Mouse (Mus musculus): ENCODE data around the gene Sorcs2. TPM values are rescaled to one million over a fixed set of nuclear protein-coding genes. Genes with fewer than 3 reads are reported as not detected.

Gene Sorcs2
- total and polyA plus RNA-seq, 3 experiments, result 0.42 to 1.6 (median 0.46) TPM

- dilution Hi-C loops (cut with MboI; ENCODE audit: extremely low pct_ligation_motif_present, extremely low pct_unique_long_range_greater_than_20kb, low sequenced_read_pairs), result no loop called here
- no peak overlapping the region for H3K9ac ChIP-seq (ENCODE audit: insufficient read depth, low read depth)
- H3K36me3 ChIP-seq (replicated peaks in 1 of 2; ENCODE audit: control insufficient read depth in 1 of 2, insufficient read depth in 1 of 2, low read length in 1 of 2), result peaks cover 0 to 9% of the 10 kb centered on the region in 2 experiments
- no peaks in the 10 kb centered on the region for H3K79me2 ChIP-seq (replicated peaks; ENCODE audit: control insufficient read depth, extremely low read depth, insufficient read depth, poor library complexity, severe bottlenecking)
- peaks cover 0 to 4% of the 10 kb centered on the region in 2 experiments; a peak in 1 of 4 replicates for H3K4me1 ChIP-seq (ENCODE audit: control insufficient read depth in 1 of 2, insufficient read depth in 2 of 2)
- TF ChIP-seq GABPA (IDR thresholded peaks at IDR 0.05; ENCODE audit: insufficient replicate concordance, low read depth, low read length) (no peak), BHLHE40 (IDR thresholded peaks at IDR 0.05; ENCODE audit: low read depth, low read length) (no peak), POLR2AphosphoS2 (IDR thresholded peaks at IDR 0.05; ENCODE audit: low read depth, low read length) (no peak), MAZ (IDR thresholded peaks at IDR 0.05; ENCODE audit: low read depth, low read length) (no peak)
- no peaks in the 10 kb centered on the region for H3K27me3 ChIP-seq (replicated peaks)
- no peak overlapping the region for H3K4me2 ChIP-seq (ENCODE audit: insufficient read depth, low read depth, poor library complexity, severe bottlenecking)
- H3K4me3 ChIP-seq (replicated peaks in 1 of 3; ENCODE audit: low read depth in 2 of 3, low read length in 2 of 3, poor library complexity in 1 of 3), result no peak overlapping the region
- no peak for DNase-seq (ENCODE audit: extremely low read depth)
- H3K9me3 ChIP-seq (replicated peaks; ENCODE audit: low read length), result no peaks in the 10 kb centered on the region
- in situ Hi-C loops (cut with MboI; ENCODE audit: low pct_ligation_motif_present, low pct_unique_long_range_greater_than_20kb, low sequenced_read_pairs), result no loop called here
- no peak overlapping the region for H3K27ac ChIP-seq (ENCODE audit: insufficient read depth, low read depth)
Observed at GRCm38 (mm10) chr5:36003797-36004196, 394.1 kb downstream of the Sorcs2 start.

- Histone ChIP-seq H3K4me1 (ENCODE audit: control insufficient read depth in 1 of 2, insufficient read depth in 2 of 2) (peaks cover 6 to 43% of the 10 kb centered on the region in 2 experiments), H3K36me3 (replicated peaks in 1 of 2; ENCODE audit: control insufficient read depth in 1 of 2, insufficient read depth in 1 of 2, low read length in 1 of 2) (peaks cover under 1 to 8% of the 10 kb centered on the region in 2 experiments), H3K9me3 (replicated peaks; ENCODE audit: low read length) (no peaks in the 10 kb centered on the region), H3K4me2 (ENCODE audit: insufficient read depth, low read depth, poor library complexity, severe bottlenecking) (no peak overlapping the region), H3K27me3 (replicated peaks) (no peaks in the 10 kb centered on the region), H3K27ac (ENCODE audit: insufficient read depth, low read depth) (no peak overlapping the region), H3K9ac (ENCODE audit: insufficient read depth, low read depth) (no peak overlapping the region), H3K4me3 (replicated peaks in 1 of 3; ENCODE audit: low read depth in 2 of 3, low read length in 2 of 3, poor library complexity in 1 of 3) (no peak overlapping the region), H3K79me2 (replicated peaks; ENCODE audit: control insufficient read depth, extremely low read depth, insufficient read depth, poor library complexity, severe bottlenecking) (no peaks in the 10 kb centered on the region)
- DNase-seq (ENCODE audit: extremely low read depth), result peak; percentile 53
- TF ChIP-seq POLR2A (IDR thresholded peaks at IDR 0.05; ENCODE audit: low read depth, low read length), result no peak
- no peak for TF ChIP-seq ELF1 (IDR thresholded peaks at IDR 0.05; ENCODE audit: low read depth, low read length)
- no peak for TF ChIP-seq TBP (conservative IDR thresholded peaks at IDR 0.05; ENCODE audit: low read depth, low read length)
- no peak for TF ChIP-seq POLR2AphosphoS2 (IDR thresholded peaks at IDR 0.05; ENCODE audit: low read depth, low read length)
- TF ChIP-seq ZMIZ1 (IDR thresholded peaks at IDR 0.05; ENCODE audit: low read depth, low read length), result no peak
- no peak for TF ChIP-seq MYC (IDR thresholded peaks at IDR 0.05; ENCODE audit: low read depth, low read length)
- TF ChIP-seq ZKSCAN1 (IDR thresholded peaks at IDR 0.05; ENCODE audit: borderline replicate concordance, low read depth, low read length), result no peak
- in situ Hi-C loops (cut with MboI; ENCODE audit: low pct_ligation_motif_present, low pct_unique_long_range_greater_than_20kb, low sequenced_read_pairs) (loop anchor here (5.0 kb wide), 1 partner anchor 32 kb away; no protein-coding TSS in a partner anchor), dilution Hi-C loops (cut with MboI; ENCODE audit: extremely low pct_ligation_motif_present, extremely low pct_unique_long_range_greater_than_20kb, low sequenced_read_pairs) (no loop called here)
Observed at GRCm38 (mm10) chr5:35989986-35990735, 407.8 kb downstream of the Sorcs2 start.

- Histone ChIP-seq H3K9me3 (replicated peaks; ENCODE audit: low read length) (no peaks in the 10 kb centered on the region), H3K36me3 (replicated peaks in 1 of 2; ENCODE audit: control insufficient read depth in 1 of 2, insufficient read depth in 1 of 2, low read length in 1 of 2) (peaks cover 5 to 15% of the 10 kb centered on the region in 2 experiments), H3K27me3 (replicated peaks) (no peaks in the 10 kb centered on the region), H3K4me2 (ENCODE audit: insufficient read depth, low read depth, poor library complexity, severe bottlenecking) (no peak overlapping the region), H3K9ac (ENCODE audit: insufficient read depth, low read depth) (no peak overlapping the region), H3K4me3 (replicated peaks in 1 of 3; ENCODE audit: low read depth in 2 of 3, low read length in 2 of 3, poor library complexity in 1 of 3) (no peak overlapping the region), H3K79me2 (replicated peaks; ENCODE audit: control insufficient read depth, extremely low read depth, insufficient read depth, poor library complexity, severe bottlenecking) (no peaks in the 10 kb centered on the region), H3K4me1 (ENCODE audit: control insufficient read depth in 1 of 2, insufficient read depth in 2 of 2) (peaks cover 9 to 47% of the 10 kb centered on the region in 2 experiments), H3K27ac (ENCODE audit: insufficient read depth, low read depth) (no peak overlapping the region)
- peak; percentile 48 for DNase-seq (ENCODE audit: extremely low read depth)
- dilution Hi-C loops (cut with MboI; ENCODE audit: extremely low pct_ligation_motif_present, extremely low pct_unique_long_range_greater_than_20kb, low sequenced_read_pairs) (no loop called here), in situ Hi-C loops (cut with MboI; ENCODE audit: low pct_ligation_motif_present, low pct_unique_long_range_greater_than_20kb, low sequenced_read_pairs) (loop anchor here (5.0 kb wide), 1 partner anchor 33 kb away; no protein-coding TSS in a partner anchor)
- TF ChIP-seq ZNF384 (IDR thresholded peaks at IDR 0.05; ENCODE audit: low read depth, low read length) (peak; percentile 23; the same call in 1 of the 2 replicates), TBP (conservative IDR thresholded peaks at IDR 0.05; ENCODE audit: low read depth, low read length) (no peak), JUN (IDR thresholded peaks at IDR 0.05; ENCODE audit: insufficient read depth, low read depth, low read length) (no peak), MAX (IDR thresholded peaks at IDR 0.05; ENCODE audit: low read length) (no peak), EP300 (IDR thresholded peaks at IDR 0.05; ENCODE audit: low read length) (no peak), JUND (conservative IDR thresholded peaks at IDR 0.05; ENCODE audit: low read depth, low read length) (0 out of 2 replicates have a peak, but pooled peaks have one; percentile 17), ZMIZ1 (IDR thresholded peaks at IDR 0.05; ENCODE audit: low read depth, low read length) (no peak), MAZ (IDR thresholded peaks at IDR 0.05; ENCODE audit: low read depth, low read length) (no peak), SMC3 (IDR thresholded peaks at IDR 0.05; ENCODE audit: low read depth, low read length) (no peak), E2F4 (IDR thresholded peaks at IDR 0.05; ENCODE audit: insufficient replicate concordance, low read depth, low read length) (no peak), BHLHE40 (IDR thresholded peaks at IDR 0.05; ENCODE audit: low read depth, low read length) (no peak), SIN3A (IDR thresholded peaks at IDR 0.05; ENCODE audit: low read length) (no peak), TCF12 (IDR thresholded peaks at IDR 0.05; ENCODE audit: low read depth, low read length) (no peak), IRF4 (IDR thresholded peaks at IDR 0.05; ENCODE audit: low read depth, low read length) (peak; percentile 72), ZC3H11A (IDR thresholded peaks at IDR 0.05; ENCODE audit: low read depth, low read length) (no peak), GABPA (IDR thresholded peaks at IDR 0.05; ENCODE audit: insufficient replicate concordance, low read depth, low read length) (no peak), ETS1 (conservative IDR thresholded peaks at IDR 0.05; ENCODE audit: low read depth, low read length) (peak; percentile 30; the same call in 1 of the 2 replicates), USF1 (IDR thresholded peaks at IDR 0.05; ENCODE audit: low read depth, low read length) (no peak)
Observed at GRCm38 (mm10) chr5:35989506-35989905, 408.4 kb downstream of the Sorcs2 start.

Data from CH12.LX (cell line).